Mouse (Mus musculus) heart, postnatal 0 days (tissue): Measurements from ENCODE around the gene Zc3h6. TPM values are rescaled to one million over a fixed set of nuclear protein-coding genes. Genes with fewer than 3 reads are reported as not detected.
"Not testable (repeated sequence)": the region's sequence is repeated elsewhere in the genome, so short reads cannot be mapped to it uniquely, and the experiment has no call there.

Experiments used
- ATAC-seq: fragments of 200-750 bp; cut with Nextera tagmentation; 2 replicates; pipeline ENCODE4 v1.8.0; 2017; ENCODE audit warnings: low read depth, moderate number of reproducible peaks, moderate library complexity; ENCODE audit not compliant: insufficient read depth
- DNase-seq: peaks from one replicate; pipeline ENCODE4 v3.0.0-alpha.2; 2016; ENCODE audit warnings: low spot score
- H3K27ac ChIP-seq: fragments of 300-500 bp; sonication (generic); 2 replicates; pipeline ENCODE4 v1.5.1; 2014; ENCODE audit warnings: low read depth, mild to moderate bottlenecking
- H3K27me3 ChIP-seq: fragments of 300-500 bp; sonication (generic); 2 replicates; pipeline ENCODE4 v1.6.1; 2014; ENCODE audit warnings: low read length, mixed read lengths; ENCODE audit not compliant: control insufficient read depth, insufficient read depth
- H3K36me3 ChIP-seq: fragments of 300-500 bp; sonication (generic); replicated peaks from 2 replicates; pipeline ENCODE4 v1.6.1; 2014; ENCODE audit warnings: low read length, mixed read lengths; ENCODE audit not compliant: control insufficient read depth, insufficient read depth
- H3K4me1 ChIP-seq: fragments of 300-500 bp; sonication (generic); 2 replicates; pipeline ENCODE4 v1.6.1; 2014; ENCODE audit warnings: antibody characterized with exemption; ENCODE audit not compliant: control insufficient read depth, insufficient read depth
- H3K4me2 ChIP-seq: fragments of 300-500 bp; sonication (generic); 2 replicates; pipeline ENCODE4 v1.6.1; 2014; ENCODE audit warnings: low read depth, mild to moderate bottlenecking, low read length, moderate library complexity
- H3K4me3 ChIP-seq: fragments of 300-500 bp; sonication (generic); 2 replicates; pipeline ENCODE4 v1.5.1; 2014; ENCODE audit warnings: low read depth, low read length
- H3K9ac ChIP-seq: fragments of 300-500 bp; sonication (generic); replicated peaks from 2 replicates; pipeline ENCODE4 v1.6.1; 2014; ENCODE audit warnings: low read depth, low read length, mixed read lengths
- H3K9me3 ChIP-seq: fragments of 300-500 bp; sonication (generic); replicated peaks from 2 replicates; pipeline ENCODE4 v1.6.1; 2016; ENCODE audit warnings: low read length; ENCODE audit not compliant: control insufficient read depth
- CTCF ChIP-seq: IDR thresholded peaks from 2 replicates; pipeline ENCODE4 v1.5.1; 2016; ENCODE audit warnings: antibody characterized with exemption, control low read depth, low read depth
- EP300 ChIP-seq: IDR thresholded peaks from 2 replicates; pipeline ENCODE4 v1.6.1; 2016; ENCODE audit warnings: antibody characterized with exemption, low read depth
- WGBS: fragments of 180-500 bp; shearing (Covaris S2); extraction: QIAGEN DNeasy Blood & Tissue Kit; methylation state at CpG from one replicate; pipeline ENCODE4 v1.1.7; 2014; 5-methylcytosine and 5-hydroxymethylcytosine counted together
- polyA plus RNA-seq: library from polyadenylated mRNA; unstranded; fragments of >200 nt; fragmentation: Nextera tagmentation; extraction: Ambion mirVana; gene quantifications from 2 replicates; pipeline ENCODE4 v1.2.1, GENCODE M21; 2015
- total RNA-seq: library from RNA; depleted of rRNA; stranded (reverse); fragments of >200 nt; gene quantifications from 2 replicates; pipeline ENCODE4 v1.2.3, GENCODE M21; 2014; ENCODE audit warnings: low replicate concordance

Zc3h6 gene
- total and polyA plus RNA-seq, 2 experiments from 2014 or later, result 1.7 to 3.2 TPM

- no peak overlapping the region for H3K4me3 ChIP-seq
- ATAC-seq (no peak), DNase-seq (no peak)
- H3K27ac ChIP-seq, result no peak overlapping the region
- H3K36me3 ChIP-seq, result no peaks in the 10 kb centered on the region
- H3K27me3 ChIP-seq, result no peaks in the 10 kb centered on the region
- no peak for TF ChIP-seq CTCF
- no peak for TF ChIP-seq EP300
- no peaks in the 10 kb centered on the region for H3K9me3 ChIP-seq
- no peak overlapping the region for H3K4me2 ChIP-seq
- H3K9ac ChIP-seq, result no peak overlapping the region
- H3K4me1 ChIP-seq, result no peaks in the 10 kb centered on the region
Measured at GRCm38 (mm10) chr2:129004872-129005271, 37.7 kb downstream of the Zc3h6 start.

GRCm38 (mm10) chr2:129006194-129006749 lies 39.1 kb downstream of the Zc3h6 start:
- no peaks in the 10 kb centered on the region for H3K4me1 ChIP-seq
- no peak for ATAC-seq
- DNase-seq, result no peak
- no peaks in the 10 kb centered on the region for H3K27me3 ChIP-seq
- WGBS, result 61% methylated on average over 4 of the region's 4 CpGs
- no peak overlapping the region for H3K4me3 ChIP-seq
- H3K4me2 ChIP-seq, result no peak overlapping the region
- no peak overlapping the region for H3K9ac ChIP-seq
- no peaks in the 10 kb centered on the region for H3K36me3 ChIP-seq
- H3K9me3 ChIP-seq, result no peaks in the 10 kb centered on the region
- no peak overlapping the region for H3K27ac ChIP-seq
- TF ChIP-seq EP300, result no peak
- TF ChIP-seq CTCF, result no peak

- DNase-seq, H3K27ac ChIP-seq, ATAC-seq, H3K36me3 ChIP-seq, H3K9ac ChIP-seq, H3K4me2 ChIP-seq, H3K9me3 ChIP-seq, H3K27me3 ChIP-seq, H3K4me3 ChIP-seq, H3K4me1 ChIP-seq: not testable (repeated sequence)
- WGBS, result 71% methylated on average over 2 of the region's 2 CpGs
Measured at GRCm38 (mm10) chr2:129008867-129009266, 41.7 kb downstream of the Zc3h6 start.

GRCm38 (mm10) chr2:129020106-129020505 lies 52.9 kb downstream of the Zc3h6 start:
- no peak for DNase-seq
- 85% methylated on average over 2 of the region's 2 CpGs for WGBS

GRCm38 (mm10) chr2:129024820-129025219 lies 57.6 kb downstream of the Zc3h6 start:
- DNase-seq (no peak), ATAC-seq (no peak)
- no peak overlapping the region for H3K4me2 ChIP-seq
- H3K36me3 ChIP-seq, result no peaks in the 10 kb centered on the region
- H3K4me3 ChIP-seq, result no peak overlapping the region
- WGBS, result 70% methylated on average over 9 of the region's 9 CpGs
- H3K9ac ChIP-seq, result no peak overlapping the region
- no peaks in the 10 kb centered on the region for H3K27me3 ChIP-seq
- TF ChIP-seq CTCF (no peak), EP300 (no peak)
- H3K9me3 ChIP-seq, result no peaks in the 10 kb centered on the region
- no peaks in the 10 kb centered on the region for H3K4me1 ChIP-seq
- no peak overlapping the region for H3K27ac ChIP-seq

More at GRCm38 (mm10) chr2:129020106-129020505, 52.9 kb downstream of the Zc3h6 start:
- Histone ChIP-seq H3K4me3 (no peak overlapping the region), H3K36me3 (peaks cover 15% of the 10 kb centered on the region), H3K4me1 (no peaks in the 10 kb centered on the region), H3K9ac (no peak overlapping the region), H3K27me3 (no peaks in the 10 kb centered on the region), H3K4me2 (no peak overlapping the region), H3K27ac (no peak overlapping the region), H3K9me3 (no peaks in the 10 kb centered on the region)
- no peak for ATAC-seq
- no peak for TF ChIP-seq EP300
- TF ChIP-seq CTCF, result no peak

GRCm38 (mm10) chr2:129035381-129035780 lies 68.2 kb downstream of the Zc3h6 start:
- Histone ChIP-seq H3K9ac (no peak overlapping the region), H3K36me3 (no peaks in the 10 kb centered on the region), H3K4me1 (0 out of 2 replicates have a peak, but pooled peaks cover 9% of the 10 kb centered on the region), H3K4me2 (no peak overlapping the region), H3K4me3 (no peak overlapping the region), H3K27ac (no peak overlapping the region), H3K27me3 (peaks cover 28% of the 10 kb centered on the region), H3K9me3 (no peaks in the 10 kb centered on the region)
- DNase-seq (no peak), ATAC-seq (no peak)
- WGBS, result 69% methylated on average over 5 of the region's 5 CpGs
- no peak for TF ChIP-seq EP300
- no peak for TF ChIP-seq CTCF
